Comparison of ENCODE assay signal across 8 mouse cellular contexts in the genomic region with DNA sequence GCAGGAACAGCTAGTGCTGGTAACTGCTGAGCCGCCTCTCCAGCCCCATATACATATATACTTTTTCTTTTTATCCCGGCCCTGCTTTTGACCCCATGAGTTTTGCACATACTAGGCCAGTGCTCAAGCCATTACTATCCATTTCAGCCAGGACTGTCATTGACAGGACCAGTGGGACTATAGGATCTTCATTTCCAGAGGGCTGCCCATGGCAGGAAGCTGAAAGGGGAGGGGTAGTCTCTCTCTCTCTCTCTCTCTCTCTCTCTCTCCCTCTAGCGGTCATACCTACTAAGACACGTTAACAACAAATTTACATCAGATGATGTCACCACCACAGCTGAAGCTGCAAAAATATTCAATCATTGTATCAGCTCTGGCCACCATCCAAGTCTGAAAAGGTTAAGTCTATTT. TPM values are rescaled to one million over a fixed set of nuclear protein-coding genes. Genes with fewer than 3 reads are reported as not detected.
DNase-seq lines count a peak whose midpoint lies in the region; ATAC-seq and TF ChIP-seq lines count a peak whose summit lies in the region.

No protein-coding gene starts in this region.

- no peaks in the 10 kb centered on the region for H3K9me3 ChIP-seq in midbrain, postnatal 0 days (ENCODE audit: low read length)

- ATAC-seq in frontal cortex, adult (ENCODE audit: low TSS enrichment), result 0 out of 2 replicates have a peak, but pooled peaks have one; percentile 14
- ATAC-seq in midbrain, postnatal 0 days (ENCODE audit: low FRiP score), result no peak

- no peak overlapping the region for H3K4me2 ChIP-seq in midbrain, postnatal 0 days (ENCODE audit: low read depth, low read length, poor library complexity, severe bottlenecking)

- H3K9ac ChIP-seq in midbrain, postnatal 0 days (replicated peaks; ENCODE audit: low read length, poor library complexity, severe bottlenecking), result no peak overlapping the region

- WGBS in midbrain, postnatal 0 days, result 17% methylated on average over 4 of the region's 4 CpGs

- DNase-seq in frontal cortex, postnatal 10 days (ENCODE audit: low spot score in 2 of 2), result no peak
- peak; percentile 85 for DNase-seq in A20 (ENCODE audit: low read depth, low spot score)
- peak; percentile 86 for DNase-seq in brain, adult 2 months (ENCODE audit: low read depth, low spot score)
- peak; percentile 34 for DNase-seq in heart, postnatal 4 days
- peak; percentile 85 for DNase-seq in midbrain, postnatal 0 days (ENCODE audit: low spot score)
- no peak for DNase-seq in ovary, postnatal 14 days (ENCODE audit: low spot score)
- DNase-seq in gastrocnemius, postnatal 10 days, result no peak

- no peak overlapping the region for H3K27ac ChIP-seq in midbrain, postnatal 0 days (ENCODE audit: low read depth, low read length)

- no peak overlapping the region for H3K4me3 ChIP-seq in midbrain, postnatal 0 days (ENCODE audit: low read depth, low read length)

- TF ChIP-seq CTCF in midbrain, postnatal 0 days (IDR thresholded peaks at IDR 0.05), result peak; percentile 83

- H3K27me3 ChIP-seq in midbrain, postnatal 0 days (ENCODE audit: insufficient read depth, low read length), result peaks cover 3% of the 10 kb centered on the region; the same call in 1 of the 2 replicates

- no peaks in the 10 kb centered on the region for H3K36me3 ChIP-seq in midbrain, postnatal 0 days (ENCODE audit: insufficient read depth, low read length)

- peaks cover 7% of the 10 kb centered on the region; the same call in 1 of the 2 replicates for H3K4me1 ChIP-seq in midbrain, postnatal 0 days (ENCODE audit: insufficient read depth, low read length)

RNA-seq across cellular contexts. Expression of a gene that starts 1.9 kb away (rescaled TPM):
- 10 to 100 TPM in 1 of 2 experiments, 1 to 10 TPM in 1; 7.2 to 10.6 TPM for total RNA-seq in heart, postnatal 4 days (2021)
- total RNA-seq in midbrain, postnatal 0 days (2014; rRNA removed), result 8.4 and 13.3 TPM in 2 replicates
- 4.7 and 7.5 TPM in 2 replicates for polyA plus RNA-seq in midbrain, postnatal 0 days (2015; fragmentation: Nextera tagmentation; extraction: Ambion mirVana)
- 1 to 10 TPM; 2.2 to 3.1 TPM for total RNA-seq in gastrocnemius, postnatal 10 days (2021)

RNA-seq across cellular contexts. Expression of a gene that starts 3.3 kb away (rescaled TPM):
- 1 to 10 TPM; 1.2 to 1.3 TPM for total RNA-seq in heart, postnatal 4 days (2021)
- total RNA-seq in midbrain, postnatal 0 days (2014; rRNA removed), result 1.2 and 2.6 TPM in 2 replicates
- polyA plus RNA-seq in midbrain, postnatal 0 days (2015; fragmentation: Nextera tagmentation; extraction: Ambion mirVana), result 0.80 and 1.6 TPM in 2 replicates
- 1 to 10 TPM; 1.6 to 1.8 TPM for total RNA-seq in gastrocnemius, postnatal 10 days (2021)

RNA-seq across cellular contexts. Expression of a gene that starts 24.9 kb away (rescaled TPM):
- 10 to 100 TPM; 16.8 to 17.0 TPM for total RNA-seq in heart, postnatal 4 days (2021)
- 25.0 and 33.8 TPM in 2 replicates for total RNA-seq in midbrain, postnatal 0 days (2014; rRNA removed)
- polyA plus RNA-seq in midbrain, postnatal 0 days (2015; fragmentation: Nextera tagmentation; extraction: Ambion mirVana), result 41.0 and 42.6 TPM in 2 replicates
- total RNA-seq in gastrocnemius, postnatal 10 days (2021), result 1 to 10 TPM; 7.3 to 9.7 TPM

RNA-seq across cellular contexts. Expression of a gene that starts 25.6 kb away (rescaled TPM):
- 10 to 100 TPM; 14.5 to 16.0 TPM for total RNA-seq in heart, postnatal 4 days (2021)
- 93.1 and 100 TPM in 2 replicates for total RNA-seq in midbrain, postnatal 0 days (2014; rRNA removed)
- polyA plus RNA-seq in midbrain, postnatal 0 days (2015; fragmentation: Nextera tagmentation; extraction: Ambion mirVana), result 14.6 and 14.9 TPM in 2 replicates
- total RNA-seq in gastrocnemius, postnatal 10 days (2021), result 10 to 100 TPM; 13.0 to 18.4 TPM

RNA-seq across cellular contexts. Expression of a gene that starts 28.4 kb away (rescaled TPM):
- total RNA-seq in heart, postnatal 4 days (2021), result 10 to 100 TPM; 15.3 to 17.1 TPM
- total RNA-seq in midbrain, postnatal 0 days (2014; rRNA removed), result 31.2 and 35.6 TPM in 2 replicates
- polyA plus RNA-seq in midbrain, postnatal 0 days (2015; fragmentation: Nextera tagmentation; extraction: Ambion mirVana), result 56.8 and 57.3 TPM in 2 replicates
- total RNA-seq in gastrocnemius, postnatal 10 days (2021), result 1 to 10 TPM; 4.4 to 9.4 TPM

Comparison
In these comparisons a context has a peak if more than half of its experiments do, and no peak if none do; other contexts are left out.
1. DNase-seq: peak in A20 (single experiment), brain, adult 2 months (single experiment), heart, postnatal 4 days (single experiment) and midbrain, postnatal 0 days (single experiment); none in frontal cortex, postnatal 10 days (0 of 2), ovary, postnatal 14 days (single experiment) and gastrocnemius, postnatal 10 days (single experiment).